Mouse (Mus musculus) stomach, embryonic 15.5 days (tissue): ENCODE measurements at regions not wholly inside any gene's neighbourhood (a gene's known extent, or its start where the extent isn't known, plus 50 kb on each side); places are given as distances from the start of the nearest gene placed in this dataset.
A peak's percentile ranks its signal among the peaks of the same experiment; 100 is the strongest.

Experiments
- ATAC-seq: fragments of 200-750 bp; cut with Nextera tagmentation; 2 replicates; pipeline ENCODE4 v1.8.0; 2017; ENCODE audit warnings: low read depth, moderate number of reproducible peaks, moderate TSS enrichment; ENCODE audit not compliant: insufficient read depth, low FRiP score
- H3K27ac ChIP-seq: fragments of 300-500 bp; sonication (generic); 2 replicates; pipeline ENCODE4 v1.5.1; 2015; ENCODE audit warnings: mild to moderate bottlenecking, inconsistent platforms
- H3K27me3 ChIP-seq: fragments of 300-500 bp; sonication (generic); replicated peaks from 2 replicates; pipeline ENCODE4 v1.6.1; 2015; ENCODE audit warnings: inconsistent platforms
- H3K36me3 ChIP-seq: fragments of 300-500 bp; sonication (generic); 2 replicates; pipeline ENCODE4 v1.6.1; 2015; ENCODE audit warnings: inconsistent platforms
- H3K4me1 ChIP-seq: fragments of 300-500 bp; sonication (generic); 2 replicates; pipeline ENCODE4 v1.6.1; 2015; ENCODE audit warnings: inconsistent platforms
- H3K4me2 ChIP-seq: fragments of 300-500 bp; sonication (generic); 2 replicates; pipeline ENCODE4 v1.6.1; 2015; ENCODE audit warnings: mild to moderate bottlenecking, inconsistent platforms
- H3K4me3 ChIP-seq: fragments of 300-500 bp; sonication (generic); replicated peaks from 2 replicates; pipeline ENCODE4 v1.5.1; 2015; ENCODE audit warnings: inconsistent platforms
- H3K9ac ChIP-seq: fragments of 300-500 bp; sonication (generic); 2 replicates; pipeline ENCODE4 v1.6.1; 2015; ENCODE audit warnings: inconsistent platforms
- H3K9me3 ChIP-seq: fragments of 300-500 bp; sonication (generic); 2 replicates; pipeline ENCODE4 v1.6.1; 2016; ENCODE audit warnings: inconsistent platforms
- WGBS: fragments of 180-500 bp; shearing (Covaris S2); methylation state at CpG from one replicate; pipeline ENCODE4 v1.1.7; 2015; 5-methylcytosine and 5-hydroxymethylcytosine counted together

GRCm38 (mm10) chr3:149219381-149220303 is 229.3 kb upstream of the Adgrl2 start:
- 57% methylated on average over 14 of the region's 14 CpGs for WGBS
- H3K36me3 ChIP-seq, result no peaks in the 10 kb centered on the region
- H3K27ac ChIP-seq, result peak overlapping the region; percentile 14; the same call in 1 of the 2 replicates
- H3K9ac ChIP-seq, result no peak overlapping the region
- no peak overlapping the region for H3K4me3 ChIP-seq
- H3K4me2 ChIP-seq, result no peak overlapping the region
- no peaks in the 10 kb centered on the region for H3K9me3 ChIP-seq
- peaks cover 4% of the 10 kb centered on the region; the same call in 1 of the 2 replicates for H3K4me1 ChIP-seq
- no peak for ATAC-seq
- H3K27me3 ChIP-seq, result no peaks in the 10 kb centered on the region

- H3K9me3 ChIP-seq, result no peaks in the 10 kb centered on the region
- H3K27ac ChIP-seq, result no peak overlapping the region
- H3K36me3 ChIP-seq, result no peaks in the 10 kb centered on the region
- H3K27me3 ChIP-seq, result no peaks in the 10 kb centered on the region
- H3K4me2 ChIP-seq, result no peak overlapping the region
- H3K4me3 ChIP-seq, result no peak overlapping the region
- WGBS, result 84% methylated on average over 9 of the region's 9 CpGs
- ATAC-seq, result no peak
- no peak overlapping the region for H3K9ac ChIP-seq
- peaks cover 4% of the 10 kb centered on the region; the same call in 1 of the 2 replicates for H3K4me1 ChIP-seq
Measured at GRCm38 (mm10) chr3:149217916-149218803, 227.8 kb upstream of the Adgrl2 start.

GRCm38 (mm10) chr3:149216759-149217400 is 226.5 kb upstream of the Adgrl2 start:
- Histone ChIP-seq H3K36me3 (no peaks in the 10 kb centered on the region), H3K9ac (no peak overlapping the region), H3K4me2 (no peak overlapping the region), H3K4me1 (peaks cover 4% of the 10 kb centered on the region; the same call in 1 of the 2 replicates), H3K27me3 (no peaks in the 10 kb centered on the region), H3K4me3 (no peak overlapping the region), H3K9me3 (no peaks in the 10 kb centered on the region), H3K27ac (peak overlapping the region; percentile 5; the same call in 1 of the 2 replicates)
- ATAC-seq, result peak; percentile 56; the same call in 1 of the 2 replicates
- WGBS, result 77% methylated on average over 11 of the region's 11 CpGs

GRCm38 (mm10) chr3:149215691-149216090 is 225.3 kb upstream of the Adgrl2 start:
- no peak overlapping the region for H3K4me2 ChIP-seq
- WGBS, result 73% methylated on average over 2 of the region's 2 CpGs
- H3K9me3 ChIP-seq, result no peaks in the 10 kb centered on the region
- H3K4me3 ChIP-seq, result no peak overlapping the region
- peak overlapping the region; percentile 5; the same call in 1 of the 2 replicates for H3K27ac ChIP-seq
- no peak for ATAC-seq
- no peak overlapping the region for H3K9ac ChIP-seq
- peaks cover 4% of the 10 kb centered on the region; the same call in 1 of the 2 replicates for H3K4me1 ChIP-seq
- no peaks in the 10 kb centered on the region for H3K27me3 ChIP-seq
- no peaks in the 10 kb centered on the region for H3K36me3 ChIP-seq

- Histone ChIP-seq H3K4me1 (no peaks in the 10 kb centered on the region), H3K27ac (no peak overlapping the region), H3K4me2 (no peak overlapping the region), H3K9ac (no peak overlapping the region), H3K9me3 (no peaks in the 10 kb centered on the region), H3K36me3 (no peaks in the 10 kb centered on the region), H3K4me3 (no peak overlapping the region), H3K27me3 (no peaks in the 10 kb centered on the region)
- WGBS, result 78% methylated on average over 7 of the region's 7 CpGs
- no peak for ATAC-seq
Measured at GRCm38 (mm10) chr3:149211909-149212308, 221.6 kb upstream of the Adgrl2 start.

GRCm38 (mm10) chr3:149209260-149209659 is 218.9 kb upstream of the Adgrl2 start:
- no peak overlapping the region for H3K4me2 ChIP-seq
- H3K9ac ChIP-seq, result no peak overlapping the region
- H3K4me3 ChIP-seq, result no peak overlapping the region
- no peaks in the 10 kb centered on the region for H3K4me1 ChIP-seq
- H3K9me3 ChIP-seq, result no peaks in the 10 kb centered on the region
- 80% methylated on average over 2 of the region's 2 CpGs for WGBS
- H3K27me3 ChIP-seq, result no peaks in the 10 kb centered on the region
- H3K27ac ChIP-seq, result no peak overlapping the region
- no peaks in the 10 kb centered on the region for H3K36me3 ChIP-seq
- ATAC-seq, result no peak

- no peaks in the 10 kb centered on the region for H3K4me1 ChIP-seq
- H3K9ac ChIP-seq, result no peak overlapping the region
- 57% methylated on average over 5 of the region's 5 CpGs for WGBS
- no peak for ATAC-seq
- no peak overlapping the region for H3K27ac ChIP-seq
- H3K9me3 ChIP-seq, result no peaks in the 10 kb centered on the region
- no peak overlapping the region for H3K4me3 ChIP-seq
- H3K4me2 ChIP-seq, result no peak overlapping the region
- no peaks in the 10 kb centered on the region for H3K27me3 ChIP-seq
- no peaks in the 10 kb centered on the region for H3K36me3 ChIP-seq
Measured at GRCm38 (mm10) chr3:149203451-149203850, 213.1 kb upstream of the Adgrl2 start.

- Histone ChIP-seq H3K4me1 (no peaks in the 10 kb centered on the region), H3K9me3 (no peaks in the 10 kb centered on the region), H3K9ac (no peak overlapping the region), H3K4me2 (no peak overlapping the region), H3K27me3 (no peaks in the 10 kb centered on the region), H3K27ac (no peak overlapping the region), H3K36me3 (no peaks in the 10 kb centered on the region), H3K4me3 (no peak overlapping the region)
- WGBS, result 74% methylated on average over 8 of the region's 8 CpGs
- ATAC-seq, result peak; percentile 82
Measured at GRCm38 (mm10) chr3:149196477-149197185, 206.3 kb upstream of the Adgrl2 start.

- 0 out of 2 replicates have a peak, but pooled peaks cover 5% of the 10 kb centered on the region for H3K4me1 ChIP-seq
- no peak overlapping the region for H3K27ac ChIP-seq
- WGBS, result 80% methylated on average over 19 of the region's 19 CpGs
- H3K9ac ChIP-seq, result no peak overlapping the region
- no peaks in the 10 kb centered on the region for H3K36me3 ChIP-seq
- ATAC-seq, result no peak
- H3K4me3 ChIP-seq, result no peak overlapping the region
- no peaks in the 10 kb centered on the region for H3K27me3 ChIP-seq
- no peaks in the 10 kb centered on the region for H3K9me3 ChIP-seq
- no peak overlapping the region for H3K4me2 ChIP-seq
Measured at GRCm38 (mm10) chr3:149190856-149191576, 200.7 kb upstream of the Adgrl2 start.

GRCm38 (mm10) chr3:149184136-149184551 is 193.8 kb upstream of the Adgrl2 start:
- Histone ChIP-seq H3K36me3 (no peaks in the 10 kb centered on the region), H3K27ac (0 out of 2 replicates have a peak overlapping the region, but pooled peaks have one; percentile 16), H3K4me1 (peaks cover 13% of the 10 kb centered on the region; the same call in 1 of the 2 replicates), H3K4me3 (0 out of 2 replicates have a peak overlapping the region, but pooled peaks have one; percentile 2), H3K9me3 (no peaks in the 10 kb centered on the region), H3K4me2 (peak overlapping the region; percentile 36), H3K9ac (no peak overlapping the region), H3K27me3 (no peaks in the 10 kb centered on the region)
- ATAC-seq, result no peak
- 20% methylated on average over 12 of the region's 12 CpGs for WGBS
